Mouse (Mus musculus) spleen, adult 2 months (tissue): ENCODE measurements around the gene Ak9. TPM values are rescaled to one million over a fixed set of nuclear protein-coding genes. Genes with fewer than 3 reads are reported as not detected.

ENCODE experiments used
- DNase-seq, 2 experiments: peaks; one replicate each; pipeline versions ENCODE4 v3.0.0 to v3.0.0-alpha.2; 2012 to 2021; ENCODE audit warnings: low spot score in 2 of 2, low read depth in 1 of 2
- H3K27ac ChIP-seq: fragments of 200-500 bp; 2 replicates; pipeline ENCODE4 v1.5.1; 2012; ENCODE audit warnings: low read length, inconsistent platforms; ENCODE audit not compliant: insufficient read depth
- H3K27me3 ChIP-seq: fragments of 200-500 bp; 2 replicates; pipeline ENCODE4 v1.6.1; 2012; ENCODE audit warnings: mild to moderate bottlenecking, moderate library complexity, low read length, inconsistent platforms; ENCODE audit not compliant: control insufficient read depth, insufficient read depth
- H3K36me3 ChIP-seq: fragments of 200-500 bp; 2 replicates; pipeline ENCODE4 v1.6.1; 2012; ENCODE audit warnings: mild to moderate bottlenecking, low read length, inconsistent platforms; ENCODE audit not compliant: control insufficient read depth, insufficient read depth
- H3K4me1 ChIP-seq: fragments of 200-500 bp; 2 replicates; pipeline ENCODE4 v1.6.1; 2011; ENCODE audit warnings: inconsistent platforms; ENCODE audit not compliant: control insufficient read depth, insufficient read depth, insufficient read length
- H3K4me3 ChIP-seq: fragments of 200-500 bp; 2 replicates; pipeline ENCODE4 v1.5.1; 2011; ENCODE audit warnings: mild to moderate bottlenecking, inconsistent platforms; ENCODE audit not compliant: insufficient read depth, insufficient read length; ENCODE audit errors: extremely low read depth
- CTCF ChIP-seq: fragments of 200-500 bp; IDR thresholded peaks from 2 replicates; pipeline ENCODE4 v1.5.1; 2011; ENCODE audit warnings: mild to moderate bottlenecking, inconsistent platforms; ENCODE audit not compliant: insufficient read depth, insufficient read length, insufficient replicate concordance; ENCODE audit errors: extremely low read depth
- POLR2A ChIP-seq: fragments of 200-500 bp; IDR thresholded peaks from 2 replicates; pipeline ENCODE4 v1.6.1; 2011; ENCODE audit warnings: low read depth, low read length, inconsistent platforms
- WGBS: fragments of 180-500 bp; shearing (Covaris S2); methylation state at CpG from one replicate; pipeline ENCODE4 v1.1.7; 2018; 5-methylcytosine and 5-hydroxymethylcytosine counted together
- polyA plus RNA-seq: library from polyadenylated mRNA; depleted of rRNA; stranded (reverse); fragments of >200 nt; gene quantifications from 2 replicates; pipeline ENCODE4 v1.2.3, GENCODE M21; 2012

Ak9 gene
- polyA plus RNA-seq, 1 experiment: not detected

GRCm38 (mm10) chr10:41315866-41316265 lies 12.1 kb downstream of the Ak9 start:
- TF ChIP-seq POLR2A (no peak), CTCF (no peak)
- Histone ChIP-seq H3K4me3 (no peak overlapping the region), H3K36me3 (no peaks in the 10 kb centered on the region), H3K4me1 (no peaks in the 10 kb centered on the region), H3K27me3 (no peaks in the 10 kb centered on the region), H3K27ac (no peak overlapping the region)
- DNase-seq: no peak
- 89% methylated on average over 3 of the region's 3 CpGs for WGBS

GRCm38 (mm10) chr10:41332533-41333043 lies 28.8 kb downstream of the Ak9 start:
- H3K36me3 ChIP-seq: no peaks in the 10 kb centered on the region
- DNase-seq: no peak
- no peak overlapping the region for H3K27ac ChIP-seq
- H3K4me1 ChIP-seq: no peaks in the 10 kb centered on the region
- no peak overlapping the region for H3K4me3 ChIP-seq
- H3K27me3 ChIP-seq: no peaks in the 10 kb centered on the region
- WGBS: 87% methylated on average over 2 of the region's 2 CpGs
- no peak for TF ChIP-seq POLR2A
- TF ChIP-seq CTCF: no peak

- no peaks in the 10 kb centered on the region for H3K4me1 ChIP-seq
- 74% methylated on average over 7 of the region's 7 CpGs for WGBS
- DNase-seq: no peak
- no peak overlapping the region for H3K27ac ChIP-seq
- no peak for TF ChIP-seq POLR2A
- no peak for TF ChIP-seq CTCF
- no peak overlapping the region for H3K4me3 ChIP-seq
- no peaks in the 10 kb centered on the region for H3K27me3 ChIP-seq
- H3K36me3 ChIP-seq: no peaks in the 10 kb centered on the region
These were observed 37.6 kb downstream of the Ak9 start for GRCm38 (mm10) chr10:41341346-41341745.

- no peaks in the 10 kb centered on the region for H3K36me3 ChIP-seq
- H3K4me3 ChIP-seq: no peak overlapping the region
- no peaks in the 10 kb centered on the region for H3K27me3 ChIP-seq
- 85% methylated on average over 9 of the region's 9 CpGs for WGBS
- no peak for DNase-seq
- no peak for TF ChIP-seq POLR2A
- TF ChIP-seq CTCF: no peak
- H3K4me1 ChIP-seq: no peaks in the 10 kb centered on the region
- no peak overlapping the region for H3K27ac ChIP-seq
These were observed 61.3 kb downstream of the Ak9 start for GRCm38 (mm10) chr10:41365086-41365485.

GRCm38 (mm10) chr10:41380466-41380865 lies 76.7 kb downstream of the Ak9 start:
- no peak overlapping the region for H3K4me3 ChIP-seq
- no peaks in the 10 kb centered on the region for H3K27me3 ChIP-seq
- no peak for DNase-seq
- no peak overlapping the region for H3K27ac ChIP-seq
- no peaks in the 10 kb centered on the region for H3K36me3 ChIP-seq
- 82% methylated on average over 12 of the region's 12 CpGs for WGBS
- TF ChIP-seq POLR2A (no peak), CTCF (no peak)
- peaks cover 6% of the 10 kb centered on the region; the same call in 1 of the 2 replicates for H3K4me1 ChIP-seq

- no peaks in the 10 kb centered on the region for H3K36me3 ChIP-seq
- WGBS: 20% methylated on average over 15 of the region's 15 CpGs
- H3K4me1 ChIP-seq: peaks cover 11% of the 10 kb centered on the region; the same call in 1 of the 2 replicates
- TF ChIP-seq POLR2A (peak; percentile 23; the same call in 1 of the 2 replicates), CTCF (no peak)
- DNase-seq: peak; percentile 87 to 90
- no peaks in the 10 kb centered on the region for H3K27me3 ChIP-seq
- peak overlapping the region; percentile 29; the same call in 1 of the 2 replicates for H3K4me3 ChIP-seq
- peak overlapping the region; percentile 94 for H3K27ac ChIP-seq
These were observed 81.9 kb downstream of the Ak9 start for GRCm38 (mm10) chr10:41385506-41386221.

GRCm38 (mm10) chr10:41393555-41393954 lies 89.8 kb downstream of the Ak9 start:
- H3K27ac ChIP-seq: no peak overlapping the region
- H3K36me3 ChIP-seq: no peaks in the 10 kb centered on the region
- DNase-seq: no peak
- no peaks in the 10 kb centered on the region; the same call in 1 of the 2 replicates for H3K4me1 ChIP-seq
- H3K27me3 ChIP-seq: no peaks in the 10 kb centered on the region
- WGBS: 61% methylated on average over 2 of the region's 2 CpGs
- no peak overlapping the region for H3K4me3 ChIP-seq
- TF ChIP-seq POLR2A (no peak), CTCF (no peak)
